Mouse (Mus musculus) v-Abl transformed pro-B cells (cell line): ENCODE results near the gene Gm11596.
"Not testable (repeated sequence)": the region's sequence is repeated elsewhere in the genome, so short reads cannot be mapped to it uniquely, and the experiment has no call there.

Experiments used
- in situ Hi-C, 2 experiments: fragments of 400-800 bp; cut with MboI; formaldehyde crosslinking; loops; one replicate each; pipeline ENCODE4 v1.15.1; 2025; ENCODE audit not compliant: unreplicated experiment in 2 of 2

Gm11596 gene

GRCm38 (mm10) chr11:99793367-99793766 is at the start of gene Gm11596:
Gene Gm11596 (minus strand): TSS chr11:99793467.
- in situ Hi-C loops = no loop called here

DNA sequence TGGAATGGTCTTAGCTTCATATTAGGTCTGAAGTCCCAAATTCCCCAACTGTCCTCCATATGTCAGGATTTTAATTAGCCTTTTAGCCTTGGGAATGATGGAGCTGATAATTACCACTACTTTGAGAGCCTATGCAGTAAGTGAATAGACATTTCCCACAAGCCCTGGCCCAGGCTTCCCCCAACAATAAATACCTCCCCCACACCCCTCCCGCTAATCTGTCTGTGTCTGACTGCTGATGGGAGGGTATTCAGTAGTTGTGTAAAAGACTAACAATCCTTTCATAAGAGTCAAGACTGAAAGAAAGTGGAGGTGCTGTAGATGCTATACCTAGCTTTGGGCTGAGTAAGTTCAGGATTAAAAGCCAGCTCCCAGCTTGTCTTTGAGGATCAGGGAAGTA is 48.9 kb upstream of the Gm11596 start:
- in situ Hi-C loops = no loop called here

- in situ Hi-C loops = no loop called here
Observed at GRCm38 (mm10) chr11:99837966-99838365, 44.7 kb upstream of the Gm11596 start, which contains the start of gene 2300003K06Rik. Gene 2300003K06Rik (minus strand): TSS chr11:99838066.

DNA sequence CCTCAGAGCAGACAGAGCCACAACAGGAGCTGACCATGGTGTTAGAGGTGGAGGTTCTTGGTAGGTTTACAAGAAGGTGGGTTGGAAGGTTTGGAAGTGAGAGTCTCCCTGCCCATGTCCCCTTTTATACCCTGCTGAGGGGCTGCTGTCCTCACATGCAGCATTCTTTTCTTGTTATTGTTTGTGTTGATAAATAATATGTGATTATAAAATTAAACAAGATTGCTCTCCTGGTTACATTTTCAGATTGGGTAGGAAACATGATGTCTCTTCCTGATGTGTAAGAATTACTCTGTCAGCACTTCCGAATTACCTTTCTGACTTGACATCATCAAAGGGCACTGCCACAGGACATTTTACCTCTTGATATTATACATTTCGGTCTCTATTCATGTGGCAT is 22.3 kb upstream of the Gm11596 start, which contains the start of gene Gm11564:
Gene Gm11564, minus strand, starts transcription at position 101 of the 400 bp plus-strand sequence.
- in situ Hi-C loops = not testable (repeated sequence)

GRCm38 (mm10) chr11:99809792-99810191 is 16.5 kb upstream of the Gm11596 start, which contains the start of gene Krtap4-13:
Gene Krtap4-13 (minus strand): TSS chr11:99809892.
- in situ Hi-C loops = not testable (repeated sequence)

DNA sequence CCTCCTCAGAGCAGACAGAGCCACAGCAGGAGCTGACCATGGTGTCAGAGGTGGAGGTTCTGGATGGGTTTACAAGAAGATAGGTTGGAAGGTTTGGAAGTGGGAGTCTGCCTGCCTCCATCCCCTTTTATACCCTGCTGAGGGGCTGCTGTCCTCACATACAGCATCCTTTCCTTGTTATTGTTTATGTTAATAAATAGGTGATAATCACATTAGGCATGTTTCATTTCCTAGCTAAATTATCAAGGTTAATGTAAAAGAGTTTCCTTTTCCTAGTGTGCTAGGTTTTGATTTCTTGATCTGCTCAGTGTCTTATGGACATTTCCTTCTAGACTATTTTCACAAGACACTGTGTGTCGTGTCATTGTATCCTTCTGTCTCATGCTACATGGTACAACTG is 11.1 kb upstream of the Gm11596 start, which contains the start of gene Gm11554:
Gene Gm11554, minus strand, starts transcription at position 101 of the 400 bp plus-strand sequence.
- in situ Hi-C loops = not testable (repeated sequence)

DNA sequence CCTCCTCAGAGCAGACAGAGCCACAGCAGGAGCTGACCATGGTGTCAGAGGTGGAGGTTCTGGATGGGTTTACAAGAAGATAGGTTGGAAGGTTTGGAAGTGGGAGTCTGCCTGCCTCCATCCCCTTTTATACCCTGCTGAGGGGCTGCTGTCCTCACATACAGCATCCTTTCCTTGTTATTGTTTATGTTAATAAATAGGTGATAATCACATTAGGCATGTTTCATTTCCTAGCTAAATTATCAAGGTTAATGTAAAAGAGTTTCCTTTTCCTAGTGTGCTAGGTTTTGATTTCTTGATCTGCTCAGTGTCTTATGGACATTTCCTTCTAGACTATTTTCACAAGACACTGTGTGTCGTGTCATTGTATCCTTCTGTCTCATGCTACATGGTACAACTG is 5.6 kb upstream of the Gm11596 start, which contains the start of gene Gm11569:
Gene Gm11569, minus strand, starts transcription at position 101 of the 400 bp plus-strand sequence.
- in situ Hi-C loops = not testable (repeated sequence)

GRCm38 (mm10) chr11:99784900-99785299 is 8.4 kb downstream of the Gm11596 start, which contains the start of gene Krtap4-9:
Gene Krtap4-9 (plus strand): TSS chr11:99785200.
- in situ Hi-C loops = not testable (repeated sequence)

- in situ Hi-C loops = no loop called here
Observed at GRCm38 (mm10) chr11:99780604-99781003, 12.7 kb downstream of the Gm11596 start, which contains the start of gene Krtap4-8. Gene Krtap4-8 (minus strand): TSS chr11:99780704.

DNA sequence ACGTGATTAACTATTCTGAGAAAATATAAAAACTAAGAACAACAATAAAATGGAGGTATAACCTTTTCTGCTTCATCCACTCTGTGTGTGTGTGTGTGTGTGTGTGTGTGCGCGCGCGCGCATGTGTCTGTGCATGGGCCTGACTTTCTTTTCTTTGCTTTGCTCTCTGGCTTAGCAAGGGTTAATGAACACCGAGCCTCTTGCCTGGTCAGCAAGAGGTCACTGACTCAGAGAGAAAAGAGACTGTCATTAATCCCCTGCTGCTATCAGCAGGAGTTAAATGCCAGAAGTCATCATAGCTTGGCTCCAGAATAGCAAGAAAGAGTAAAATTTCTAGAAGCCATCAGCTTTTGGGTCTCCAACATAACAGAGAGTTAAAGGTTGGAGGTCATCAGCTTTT is 14.9 kb downstream of the Gm11596 start:
- in situ Hi-C loops = no loop called here

DNA sequence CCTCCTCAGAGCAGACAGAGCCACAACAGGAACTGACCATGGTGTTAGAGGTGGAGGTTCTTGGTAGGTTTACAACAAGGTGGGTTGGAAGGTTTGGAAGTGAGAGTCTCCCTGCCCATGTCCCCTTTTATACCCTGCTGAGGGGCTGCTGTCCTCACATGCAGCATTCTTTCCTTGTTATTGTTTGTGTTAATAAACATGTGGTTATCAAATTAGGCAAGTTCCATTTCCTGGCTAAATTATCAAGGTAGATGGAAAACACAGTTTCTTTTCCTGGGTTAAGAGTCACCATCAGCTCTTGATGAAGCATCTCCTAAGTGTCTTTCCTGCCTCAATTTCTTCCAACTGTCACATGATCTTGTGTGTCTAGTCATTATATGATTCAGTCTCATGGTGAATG is 20.5 kb downstream of the Gm11596 start, which contains the start of gene Gm11595:
Gene Gm11595, minus strand, starts transcription at position 101 of the 400 bp plus-strand sequence.
- in situ Hi-C loops = not testable (repeated sequence)

DNA sequence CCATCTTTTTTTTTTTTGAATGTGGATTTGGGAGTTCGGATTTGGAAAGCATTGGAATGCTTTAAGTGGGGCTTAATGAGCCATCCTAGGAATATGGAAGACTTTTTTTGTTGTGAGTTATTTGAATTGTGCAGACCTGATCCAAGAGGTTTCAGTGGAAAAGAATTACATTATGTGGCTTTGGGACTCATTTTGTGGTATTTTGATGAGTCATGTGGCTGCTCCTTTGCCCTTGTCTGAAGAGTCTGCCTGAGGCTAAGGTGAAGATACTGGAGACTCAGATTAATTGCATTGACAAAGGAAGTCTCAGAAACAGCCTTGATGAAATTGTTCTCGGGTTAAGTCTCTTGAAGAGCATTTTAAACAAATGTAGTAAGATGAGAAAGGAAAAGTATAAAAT is 24.9 kb downstream of the Gm11596 start:
- in situ Hi-C loops = no loop called here

DNA sequence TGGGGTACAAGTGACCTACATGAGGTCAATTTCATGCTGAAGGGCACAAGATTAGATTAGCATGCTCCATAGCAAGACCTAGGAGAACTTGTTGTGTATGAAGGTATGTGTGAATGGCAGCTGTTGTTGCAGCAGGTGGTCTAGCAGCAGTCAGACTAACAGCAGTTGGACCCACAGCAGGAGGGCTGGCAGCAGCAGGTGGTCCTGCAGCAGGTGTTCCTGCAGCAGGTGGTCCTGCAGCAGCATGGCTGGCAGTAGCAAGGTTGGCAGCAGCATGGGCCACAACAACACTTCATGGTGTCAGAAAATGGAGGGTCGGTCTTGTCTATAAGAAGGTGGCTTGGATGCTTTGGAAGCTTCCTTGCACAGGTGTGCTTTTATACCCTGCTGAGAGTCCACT is 34.4 kb downstream of the Gm11596 start:
- in situ Hi-C loops = no loop called here

- in situ Hi-C loops = no loop called here
Observed at GRCm38 (mm10) chr11:99743985-99744384, 49.3 kb downstream of the Gm11596 start.
